Mouse (Mus musculus): ENCODE measurements around the gene Ppp1r16b.

The Ppp1r16b gene

GRCm38 (mm10) chr2:158665098-158665497, at the start of gene Ppp1r16b:
Gene Ppp1r16b (plus strand): TSS chr2:158665398.
- DNase-seq: no peak

GRCm38 (mm10) chr2:158615702-158616101, 49.5 kb upstream of the Ppp1r16b start:
- DNase-seq: no peak

GRCm38 (mm10) chr2:158616296-158616695, 48.9 kb upstream of the Ppp1r16b start:
- no peak for DNase-seq

DNA sequence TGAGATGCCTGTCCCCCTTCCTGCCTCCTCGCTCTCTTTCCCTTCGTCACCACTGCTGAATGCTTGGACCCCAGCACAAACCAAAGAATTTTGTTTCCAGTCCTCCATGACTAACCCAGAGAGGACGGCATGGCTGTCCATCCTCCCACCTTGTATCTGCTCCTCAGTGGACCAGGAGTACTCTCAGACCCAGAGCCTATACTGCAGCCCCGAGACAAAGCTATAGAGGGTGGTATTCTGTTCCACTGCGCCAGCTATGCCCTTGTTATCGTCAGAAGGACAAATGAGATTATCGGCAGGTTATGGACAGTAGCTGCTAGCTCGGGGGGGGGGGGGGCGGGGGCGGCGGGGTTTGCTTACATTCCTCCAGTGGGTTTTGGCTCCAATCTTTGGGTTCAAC, 48.4 kb upstream of the Ppp1r16b start:
- no peak for DNase-seq

GRCm38 (mm10) chr2:158624718-158625222, 40.4 kb upstream of the Ppp1r16b start, which contains the start of gene Actr5:
Gene Actr5 (plus strand): TSS chr2:158624888.
- peak; percentile 97 for DNase-seq

DNA sequence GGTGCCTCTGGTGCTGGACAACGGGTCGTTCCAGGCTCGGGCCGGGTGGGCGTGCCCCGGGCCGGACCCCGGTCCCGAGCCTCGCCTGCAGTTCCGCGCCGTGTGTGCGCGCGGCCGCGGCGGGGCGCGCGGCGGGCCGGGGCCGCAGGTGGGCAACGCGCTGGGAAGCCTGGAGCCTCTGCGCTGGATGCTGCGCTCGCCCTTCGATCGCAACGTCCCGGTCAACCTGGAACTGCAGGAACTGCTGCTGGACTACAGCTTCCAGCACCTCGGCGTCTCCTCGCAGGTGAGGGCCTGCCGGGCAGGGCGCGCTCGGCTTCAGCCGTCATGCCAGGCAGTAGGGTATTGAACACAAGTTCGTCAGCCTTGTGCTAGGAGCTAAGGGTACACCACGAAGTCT, 40.0 kb upstream of the Ppp1r16b start:
- no peak for DNase-seq

DNA sequence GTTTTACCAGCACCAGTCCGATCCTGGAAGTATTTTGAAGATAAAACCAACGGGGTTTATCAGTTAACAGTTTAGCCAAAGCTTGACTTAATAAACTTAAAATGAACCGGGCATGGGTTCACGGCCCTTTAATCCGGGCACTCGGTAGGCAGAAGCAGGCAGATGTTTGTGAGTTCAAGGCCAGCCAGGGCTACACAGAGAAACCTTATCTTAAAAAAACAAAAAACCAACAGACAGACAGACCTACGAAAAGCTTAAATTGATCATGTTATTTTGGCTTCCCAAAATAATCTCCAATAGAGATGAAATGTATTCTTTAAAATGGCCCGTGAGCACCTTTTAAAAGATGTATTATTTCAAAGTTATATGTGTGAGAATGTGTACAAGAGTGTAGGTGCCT, 39.5 kb upstream of the Ppp1r16b start:
- DNase-seq: no peak

DNA sequence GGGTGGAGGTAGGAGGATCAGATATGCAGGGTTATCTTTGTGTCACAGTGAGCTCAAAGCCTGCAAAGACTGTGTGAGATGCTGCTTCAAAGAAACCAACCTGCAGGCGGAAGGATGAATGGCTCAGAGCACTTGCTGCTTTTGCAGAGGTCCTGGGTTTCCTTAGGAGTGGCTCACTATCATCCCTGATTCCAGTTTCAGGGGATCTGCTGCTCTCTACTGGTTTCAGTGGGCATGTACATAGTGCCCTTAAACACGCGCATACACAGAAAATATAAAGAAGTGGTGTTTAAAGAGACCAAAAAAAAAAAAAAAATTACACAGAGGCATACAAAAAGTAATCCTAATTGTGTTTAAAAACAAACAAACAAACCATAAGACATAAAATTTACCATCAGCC, 36.3 kb upstream of the Ppp1r16b start:
- no peak for DNase-seq

DNA sequence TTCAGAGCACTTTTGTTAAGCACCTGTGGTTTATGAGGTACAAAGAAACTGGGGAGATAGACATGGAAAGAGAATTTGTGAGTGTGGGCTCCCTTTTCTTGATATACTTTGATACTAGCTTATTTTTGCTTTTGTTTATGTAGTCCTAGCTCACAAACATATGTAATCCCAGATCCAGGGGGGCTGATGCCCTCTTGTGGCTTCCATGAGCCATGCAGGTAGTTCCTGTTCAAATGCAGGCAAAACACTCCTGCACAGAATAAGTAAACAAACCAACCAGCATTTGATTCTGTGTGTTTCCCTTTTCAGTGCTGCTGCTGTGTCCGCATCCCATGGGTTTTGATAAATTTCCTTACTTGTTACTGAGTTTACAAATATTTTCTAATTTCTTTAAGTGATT, 35.8 kb upstream of the Ppp1r16b start:
- DNase-seq: peak; percentile 35

DNA sequence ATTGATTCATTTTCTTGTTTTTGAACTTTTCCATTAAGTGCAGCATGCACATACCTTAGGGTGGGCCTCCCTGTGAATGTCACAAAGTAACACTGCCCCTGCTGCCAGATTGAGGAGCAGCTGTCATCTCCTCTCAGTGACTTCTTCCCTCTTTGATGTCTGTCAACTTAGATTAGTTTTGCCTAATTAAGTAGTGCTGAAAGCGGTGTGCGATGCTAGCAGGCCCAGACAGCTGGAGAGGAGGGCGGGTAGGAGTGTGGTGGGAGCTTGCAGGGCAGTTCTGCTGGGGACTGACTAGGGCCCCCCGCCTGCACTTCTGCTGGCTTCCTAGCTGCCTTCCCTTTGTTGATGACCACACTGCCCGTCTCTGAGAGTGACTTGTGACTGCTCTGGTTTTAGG, 33.3 kb upstream of the Ppp1r16b start:
- no peak for DNase-seq

DNA sequence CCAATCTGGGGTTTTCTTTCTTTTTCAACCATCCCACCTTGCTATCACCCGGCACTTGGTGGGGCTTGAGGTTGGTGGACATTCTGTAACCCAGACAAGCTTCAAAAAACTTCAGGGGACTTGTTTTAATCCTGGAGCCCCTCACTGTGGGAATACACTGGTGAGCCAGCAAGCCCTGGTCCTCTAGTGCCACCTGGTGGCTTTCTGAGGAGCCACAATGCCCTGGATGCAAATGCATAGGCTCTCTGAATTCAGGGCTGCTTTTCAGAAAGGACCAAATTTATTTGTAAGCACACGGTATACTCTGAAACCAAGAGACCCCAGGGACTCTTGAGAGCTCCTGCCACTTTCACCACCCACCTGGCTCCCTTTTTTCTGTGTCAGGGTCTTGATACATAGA, 23.3 kb upstream of the Ppp1r16b start:
- DNase-seq: peak; percentile 74

DNA sequence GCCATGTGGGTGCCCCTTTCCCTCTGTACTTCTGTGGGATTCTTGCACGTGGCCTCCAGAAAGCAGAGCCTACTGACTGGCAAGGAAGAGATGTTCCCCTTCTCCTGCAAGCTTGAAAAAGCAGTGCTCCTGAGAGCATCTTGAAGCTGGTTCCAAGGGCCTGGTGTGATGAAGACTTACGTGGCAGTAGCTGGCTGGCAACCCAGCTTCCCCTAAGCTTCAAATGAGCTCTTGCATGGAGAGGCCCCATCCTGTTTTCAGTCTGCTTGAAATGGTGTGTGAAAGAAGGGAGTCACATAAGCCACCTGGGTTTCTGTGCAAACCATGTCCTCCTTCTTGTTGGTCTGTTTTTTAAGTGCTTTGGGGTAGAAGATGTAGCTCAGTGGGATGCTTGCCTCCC, 22.6 kb upstream of the Ppp1r16b start:
- no peak for DNase-seq

DNA sequence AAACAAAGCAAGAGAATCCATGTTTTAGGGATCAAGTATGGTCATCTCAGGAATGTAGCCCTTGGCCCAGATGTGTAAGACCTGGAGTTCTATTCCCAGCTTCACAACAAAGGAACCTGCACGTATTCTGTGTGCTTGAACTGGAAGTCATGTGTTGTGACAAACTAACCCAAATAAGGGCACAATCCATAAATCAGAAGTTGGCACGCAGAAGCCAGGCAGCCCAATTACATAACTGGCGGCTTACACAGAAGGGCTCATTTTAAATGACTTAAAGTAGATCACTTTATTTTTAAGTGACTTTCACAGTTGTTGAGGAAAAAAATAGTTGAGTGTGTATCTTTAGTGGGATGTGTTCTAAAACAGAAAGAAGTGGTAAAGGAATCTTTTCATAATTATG, 21.4 kb upstream of the Ppp1r16b start:
- no peak for DNase-seq

- DNase-seq: no peak
Measured at GRCm38 (mm10) chr2:158651159-158651908, 13.9 kb upstream of the Ppp1r16b start.

GRCm38 (mm10) chr2:158652985-158653384, 12.2 kb upstream of the Ppp1r16b start:
- peak; percentile 84 for DNase-seq

- DNase-seq: peak; percentile 73
Measured at GRCm38 (mm10) chr2:158654717-158655116, 10.5 kb upstream of the Ppp1r16b start.

- no peak for DNase-seq
Measured at GRCm38 (mm10) chr2:158655806-158656205, 9.4 kb upstream of the Ppp1r16b start.

- peak; percentile 79 for DNase-seq
Measured at GRCm38 (mm10) chr2:158658822-158659221, 6.4 kb upstream of the Ppp1r16b start.

- DNase-seq: no peak
Measured at GRCm38 (mm10) chr2:158659346-158659745, 5.9 kb upstream of the Ppp1r16b start.

- no peak for DNase-seq
Measured at GRCm38 (mm10) chr2:158666071-158666800, 1.0 kb downstream of the Ppp1r16b start.

GRCm38 (mm10) chr2:158667022-158667670, 1.9 kb downstream of the Ppp1r16b start:
- peak; percentile 72 for DNase-seq

GRCm38 (mm10) chr2:158667671-158668432, 2.7 kb downstream of the Ppp1r16b start:
- peak; percentile 67 for DNase-seq

Data from kidney, adult 18-20 months (tissue).